Mouse (Mus musculus) olfactory bulb, adult 2 months (tissue): ENCODE measurements at regions not wholly inside any gene's neighbourhood (a gene's known extent, or its start where the extent isn't known, plus 50 kb on each side); places are given as distances from the start of the nearest gene placed in this dataset.

Experiments used
- CTCF ChIP-seq: fragments of 200-500 bp; IDR thresholded peaks from 2 replicates; pipeline ENCODE4 v1.5.1; 2012; ENCODE audit warnings: low read depth, mild to moderate bottlenecking, low read length, moderate library complexity; ENCODE audit not compliant: insufficient read depth
- POLR2A ChIP-seq: fragments of 200-500 bp; IDR thresholded peaks from 2 replicates; pipeline ENCODE4 v1.6.1; 2012; ENCODE audit warnings: mild to moderate bottlenecking, low read depth, low read length, moderate library complexity; ENCODE audit not compliant: insufficient read depth

- no peak for TF ChIP-seq POLR2A
- no peak for TF ChIP-seq CTCF
Observed at GRCm38 (mm10) chr2:128433553-128434081, 157.4 kb upstream of the Spdye4c start.
